Mouse (Mus musculus): Measurements from ENCODE around the gene Crtc1. TPM values are rescaled to one million over a fixed set of nuclear protein-coding genes. Genes with fewer than 3 reads are reported as not detected.

The Crtc1 gene
- total RNA-seq, 2 experiments from 2014 or later: 109 TPM

DNA sequence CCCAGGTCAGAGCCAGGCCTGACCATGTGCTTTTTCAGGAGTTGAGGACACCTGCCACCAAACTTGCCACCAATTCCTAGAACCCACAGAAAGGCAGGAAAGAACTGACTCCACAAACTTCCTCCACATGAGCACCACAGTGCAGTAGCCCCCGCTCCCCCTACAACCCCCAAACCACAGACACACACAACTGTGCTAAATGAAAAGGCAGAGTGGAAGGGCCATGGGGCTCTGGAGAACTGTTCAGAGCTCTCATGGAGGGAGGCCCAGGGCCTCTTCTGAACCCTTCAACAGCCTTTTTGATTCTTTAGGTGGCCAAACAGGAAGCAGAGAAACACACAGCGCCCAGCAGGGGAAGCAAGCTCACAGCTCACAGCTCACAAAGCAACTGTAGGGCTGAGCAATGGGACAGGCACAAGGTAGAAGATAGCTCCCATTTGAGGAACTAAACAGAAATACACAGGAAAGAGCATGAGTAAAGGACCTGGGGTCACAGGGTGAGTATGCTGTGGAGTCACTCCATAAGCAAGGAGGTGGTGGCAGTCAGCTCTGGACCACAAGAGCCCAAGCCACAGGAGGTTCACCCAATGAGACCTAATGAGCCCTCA is 13.0 kb downstream of the Crtc1 start:
- no peak for DNase-seq
- intact Hi-C loops (cut with DNase I): no loop called here

DNA sequence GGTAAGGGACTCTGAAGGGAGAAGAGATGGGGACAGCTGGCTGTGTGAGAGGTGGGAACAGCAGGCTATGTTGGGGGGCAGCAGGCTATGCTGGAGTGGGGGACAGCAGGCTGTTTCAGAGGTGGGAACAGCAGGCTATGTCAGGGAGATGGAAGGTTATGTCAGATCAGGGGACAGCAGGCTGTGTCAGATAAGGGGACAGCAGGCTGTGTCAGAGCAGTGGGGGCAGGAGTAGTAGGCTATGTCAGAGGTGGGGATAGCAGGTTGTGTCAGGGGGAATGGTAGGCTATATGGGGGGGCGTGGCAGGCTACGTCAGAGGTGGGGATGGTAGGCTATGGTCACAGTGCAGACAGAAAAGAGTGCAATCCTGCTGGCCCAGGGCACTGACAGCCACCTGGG is 16.7 kb downstream of the Crtc1 start:
- no peak for DNase-seq
- intact Hi-C loops (cut with DNase I): no loop called here

DNA sequence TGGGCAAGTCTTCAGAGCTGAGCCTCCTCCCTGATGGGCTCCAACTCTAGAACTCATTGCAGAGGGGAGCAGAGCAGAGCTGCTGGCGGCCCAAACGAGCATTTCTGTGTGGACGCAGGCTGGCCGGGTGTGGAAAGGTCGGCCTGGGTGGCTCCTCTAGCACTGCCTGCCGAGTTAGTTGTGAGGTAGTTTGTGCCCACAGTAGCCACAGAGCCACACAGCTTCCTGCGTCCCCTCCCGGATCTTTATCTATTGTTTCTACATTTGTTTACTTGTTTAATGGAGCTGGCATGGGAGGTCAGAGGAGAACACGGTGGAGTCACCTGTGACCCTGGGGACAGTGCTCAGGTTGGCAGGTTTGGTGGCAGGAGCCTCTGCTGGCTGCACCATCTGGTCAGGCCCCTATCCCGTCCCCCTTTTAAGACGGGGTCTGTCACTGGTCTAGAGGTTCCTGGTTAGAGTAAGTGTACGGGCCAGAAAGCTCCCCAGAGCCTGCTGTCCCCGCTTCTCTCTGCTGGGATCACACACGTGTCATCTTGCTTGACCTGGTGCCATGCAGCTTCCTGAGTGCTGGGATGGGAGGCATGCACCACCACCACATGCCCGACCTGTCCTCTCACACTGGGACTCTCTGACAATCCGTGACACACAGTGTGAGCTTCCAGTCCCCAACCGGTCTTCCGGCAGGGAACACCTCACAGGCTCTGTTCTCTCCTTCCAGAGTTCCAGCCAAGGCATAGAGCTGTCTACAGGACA is 17.9 kb downstream of the Crtc1 start:
- DNase-seq: no peak

DNA sequence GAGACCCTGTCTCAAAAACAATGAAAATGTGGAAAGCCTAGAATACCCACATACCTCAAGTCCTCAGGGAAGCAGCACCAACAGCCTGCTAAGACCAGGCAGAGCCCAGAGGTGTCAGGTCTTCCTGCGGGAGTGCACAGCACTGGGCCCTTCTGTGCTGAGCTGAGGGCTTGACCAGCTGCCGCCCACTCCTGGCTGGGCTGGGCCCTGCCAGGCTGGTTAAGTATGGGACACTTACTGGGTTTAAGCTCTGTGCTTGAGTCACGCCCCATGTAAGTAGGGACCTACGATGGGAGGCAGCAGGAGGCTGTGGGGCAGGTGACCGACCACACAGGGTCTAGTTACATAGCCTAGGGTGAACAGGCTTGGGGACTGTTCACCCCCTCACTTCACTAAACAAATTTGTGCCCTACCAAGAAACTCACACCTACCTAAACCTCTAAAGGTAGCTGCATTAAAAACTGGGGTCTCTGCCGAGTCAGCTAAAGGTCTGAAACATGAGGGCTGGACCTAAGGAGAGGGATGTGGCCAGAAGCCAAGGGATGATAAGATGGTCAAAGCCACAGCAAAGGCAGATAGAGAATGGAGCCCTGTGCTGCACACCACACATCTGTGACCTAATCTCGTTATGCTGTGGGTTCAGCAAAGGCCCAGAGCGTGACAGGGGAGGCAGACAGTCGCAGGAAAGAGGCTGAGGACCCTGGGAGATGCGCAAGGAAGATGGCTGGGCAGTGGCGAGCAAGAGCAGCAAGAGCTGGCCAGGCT is 19.3 kb downstream of the Crtc1 start:
- no peak for DNase-seq
- intact Hi-C loops (cut with DNase I): no loop called here

More for the DNA sequence above, 17.9 kb downstream of the Crtc1 start:
- intact Hi-C loops (cut with DNase I): no loop called here

DNA sequence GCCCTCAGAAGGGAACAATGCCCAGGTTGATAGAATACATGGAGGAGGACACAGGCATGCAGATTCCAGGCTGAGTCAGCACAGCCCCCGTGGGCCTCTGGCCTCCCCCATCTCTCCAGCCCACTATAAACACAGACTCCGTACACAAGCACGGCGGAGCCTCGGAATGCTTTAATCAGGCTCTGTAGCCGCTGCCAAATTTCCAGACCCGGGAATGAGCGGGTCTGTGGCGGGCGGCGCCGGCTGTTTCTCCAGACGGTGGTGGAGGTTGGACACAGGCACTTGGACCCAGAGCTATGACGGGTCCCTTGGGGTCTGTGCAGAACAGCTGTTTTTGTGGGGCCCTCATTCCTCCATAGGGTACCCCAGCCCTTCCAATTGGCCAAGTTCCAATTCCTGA is 20.4 kb downstream of the Crtc1 start:
- intact Hi-C loops (cut with DNase I): no loop called here
- peak; percentile 59 for DNase-seq

DNA sequence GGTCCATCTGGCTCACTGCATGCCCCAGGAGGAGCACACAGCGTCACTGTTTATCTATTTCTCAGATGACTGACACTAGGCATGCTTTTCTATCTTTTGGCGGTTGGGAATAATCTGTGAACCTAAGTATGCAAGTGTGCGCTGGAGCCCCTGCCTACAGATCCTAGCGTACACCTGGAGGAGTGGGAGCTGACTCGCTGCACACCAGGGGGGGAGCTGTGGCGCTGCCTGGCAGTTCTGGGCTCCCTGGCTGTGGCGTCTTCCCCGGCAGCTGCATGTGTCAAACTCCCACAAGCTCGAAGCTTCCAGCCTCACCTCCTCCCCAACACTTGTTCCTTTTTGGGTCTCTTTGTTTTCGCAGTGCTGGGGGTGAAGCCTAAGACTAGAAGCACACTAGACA is 21.5 kb downstream of the Crtc1 start:
- DNase-seq: no peak
- intact Hi-C loops (cut with DNase I): no loop called here

DNA sequence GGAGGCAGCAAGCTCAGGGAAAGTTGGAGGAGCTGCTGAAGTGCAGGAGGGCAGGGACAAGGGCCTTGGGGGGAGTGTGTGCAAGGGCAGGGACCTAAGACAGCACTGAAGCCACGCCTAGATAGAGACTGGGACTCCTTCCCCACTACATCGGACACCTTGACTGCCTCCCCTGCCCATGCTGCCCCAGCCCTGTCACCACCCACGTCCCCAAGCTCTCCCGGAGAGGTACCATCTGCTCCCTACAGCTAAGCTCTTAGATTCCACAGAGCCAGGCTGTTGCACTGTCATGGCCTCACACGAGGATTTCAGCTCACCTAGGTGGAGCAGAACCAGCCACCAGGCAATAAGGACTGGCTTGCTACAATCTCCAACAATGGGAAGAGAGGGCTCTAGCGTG is 22.4 kb downstream of the Crtc1 start:
- intact Hi-C loops (cut with DNase I): no loop called here
- no peak for DNase-seq

DNA sequence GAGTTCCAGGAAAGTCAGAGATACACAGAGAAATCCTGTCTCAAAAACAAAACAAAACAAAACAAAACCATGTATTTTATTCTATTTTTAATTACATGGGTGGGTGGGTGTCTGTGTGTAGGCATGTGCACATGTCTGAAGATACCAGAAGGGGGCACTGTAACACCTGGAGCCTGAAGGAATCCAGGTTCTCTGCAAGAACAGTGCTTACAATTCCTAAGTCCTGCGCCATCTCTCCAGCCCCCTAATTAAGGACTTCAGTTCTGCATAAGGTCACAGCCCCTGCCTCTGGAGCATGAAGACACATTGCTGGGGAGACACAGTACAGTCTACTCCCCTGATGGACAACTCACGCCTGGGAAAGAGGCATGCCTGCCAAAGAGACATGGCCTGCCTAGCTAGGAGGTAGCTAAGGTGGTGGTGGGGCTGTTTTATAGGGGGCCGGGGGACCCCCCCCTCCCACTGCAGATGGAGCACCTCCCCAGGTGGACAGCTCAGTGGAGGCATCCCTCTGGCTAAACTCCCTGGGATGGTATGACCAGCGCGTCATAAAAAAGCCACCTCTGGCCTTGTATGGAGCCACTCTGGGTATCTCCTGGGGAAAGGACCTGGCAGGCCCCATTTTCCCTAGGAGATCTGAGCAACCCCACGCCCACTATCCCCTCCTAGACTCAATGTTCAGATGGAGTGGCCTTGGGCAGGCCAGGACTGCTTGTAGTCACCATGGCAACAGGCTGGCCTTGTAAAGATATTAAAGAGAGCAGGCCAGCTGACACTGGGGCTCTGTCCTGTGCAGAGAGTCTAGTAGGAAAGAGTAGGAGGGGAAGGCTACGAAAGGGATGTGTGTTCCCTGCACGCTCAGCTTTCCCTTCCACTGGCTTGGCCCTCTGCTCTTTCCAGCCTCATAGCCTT is 23.6 kb downstream of the Crtc1 start:
- peak; percentile 40 for DNase-seq
- intact Hi-C loops (cut with DNase I): no loop called here

DNA sequence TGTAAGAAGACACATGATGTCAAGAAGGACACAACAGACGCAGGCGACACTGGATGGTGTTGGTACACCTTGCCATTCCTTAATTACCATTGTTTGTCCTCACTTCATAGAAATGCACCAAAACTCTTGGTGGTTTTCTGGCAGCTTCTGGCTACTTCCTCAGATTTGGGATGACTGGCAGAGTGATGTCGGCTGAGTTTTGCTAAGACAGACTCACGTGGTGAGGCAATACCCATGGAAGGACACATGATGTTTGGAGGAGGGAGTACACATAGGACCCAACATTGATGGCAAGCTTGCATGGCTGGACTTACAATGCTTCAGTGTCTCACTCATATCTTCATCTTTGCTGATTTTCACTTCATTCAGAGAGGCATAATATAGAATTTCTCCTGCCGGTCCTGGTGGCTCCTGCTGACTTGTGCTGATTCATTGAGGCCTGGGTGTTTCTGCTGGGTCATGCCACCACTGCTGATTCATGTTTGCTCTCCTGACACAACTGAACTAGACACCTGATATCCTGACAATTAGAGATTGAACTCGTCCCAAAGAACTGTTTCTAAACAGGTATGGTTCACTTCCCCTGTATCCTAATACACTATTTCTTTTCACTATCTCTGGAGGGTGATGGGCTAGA is 25.0 kb downstream of the Crtc1 start:
- no peak for DNase-seq
- intact Hi-C loops (cut with DNase I): no loop called here

DNA sequence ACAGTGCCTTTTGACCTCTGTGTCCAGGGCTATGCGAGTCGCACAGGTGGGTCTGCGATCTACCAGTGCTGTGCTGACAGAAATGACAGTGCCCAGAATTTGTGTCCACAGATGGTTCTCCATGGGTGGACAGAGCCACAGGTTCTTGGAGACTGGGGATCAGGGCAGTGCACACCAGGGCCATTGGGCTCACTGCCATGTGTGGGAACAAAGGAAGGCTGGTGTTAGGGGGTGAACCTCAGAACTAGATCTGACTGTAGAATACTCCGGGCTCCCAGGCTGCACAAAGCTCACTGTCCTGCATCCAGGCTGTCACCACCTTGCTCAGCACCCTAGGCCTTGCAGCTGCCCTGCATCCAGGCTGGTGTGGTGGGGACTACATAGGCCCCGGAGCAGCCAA is 29.1 kb downstream of the Crtc1 start:
- no peak for DNase-seq
- intact Hi-C loops (cut with DNase I): no loop called here

DNA sequence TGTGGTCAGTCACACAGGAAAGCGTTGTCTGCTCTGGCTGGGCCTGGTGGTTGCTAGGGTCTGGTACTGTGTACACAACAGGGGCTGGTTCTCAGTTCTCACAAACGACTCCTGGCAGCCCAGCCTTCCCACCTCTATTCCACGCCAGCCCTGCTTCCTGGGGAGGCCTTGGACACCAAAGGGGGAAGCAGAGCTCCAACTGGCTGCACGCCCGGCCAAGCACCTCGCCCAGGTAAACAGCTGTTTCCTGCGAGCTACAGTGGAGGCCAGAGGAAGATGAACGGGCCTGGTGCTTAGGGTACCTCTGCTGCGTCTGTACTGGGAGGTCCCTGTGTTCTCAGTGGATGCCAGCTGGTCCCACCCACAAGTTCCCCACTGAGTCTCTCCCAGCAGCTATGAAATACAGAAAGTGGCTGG is 29.9 kb downstream of the Crtc1 start:
- intact Hi-C loops (cut with DNase I): no loop called here
- peak; percentile 37 for DNase-seq

DNA sequence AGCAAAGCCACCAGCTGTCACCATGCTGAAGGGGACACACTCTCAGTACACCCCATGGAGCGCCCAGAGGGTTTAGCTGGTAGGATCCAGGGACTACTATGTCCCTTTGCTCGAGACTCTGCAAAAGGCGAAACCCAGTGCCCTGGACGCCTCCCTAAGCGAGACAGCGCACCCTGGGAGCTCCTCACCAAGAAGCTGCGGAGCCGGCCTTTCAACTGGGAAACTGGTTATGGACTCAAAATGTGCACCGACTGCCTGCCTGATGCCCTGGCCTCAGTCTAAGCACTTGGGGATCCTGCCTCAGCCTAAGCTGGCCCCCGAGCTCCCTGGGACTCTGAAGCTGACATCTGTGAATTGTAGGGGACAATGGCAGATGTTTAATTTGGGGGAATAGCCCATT is 30.4 kb downstream of the Crtc1 start:
- intact Hi-C loops (cut with DNase I): no loop called here
- no peak for DNase-seq

DNA sequence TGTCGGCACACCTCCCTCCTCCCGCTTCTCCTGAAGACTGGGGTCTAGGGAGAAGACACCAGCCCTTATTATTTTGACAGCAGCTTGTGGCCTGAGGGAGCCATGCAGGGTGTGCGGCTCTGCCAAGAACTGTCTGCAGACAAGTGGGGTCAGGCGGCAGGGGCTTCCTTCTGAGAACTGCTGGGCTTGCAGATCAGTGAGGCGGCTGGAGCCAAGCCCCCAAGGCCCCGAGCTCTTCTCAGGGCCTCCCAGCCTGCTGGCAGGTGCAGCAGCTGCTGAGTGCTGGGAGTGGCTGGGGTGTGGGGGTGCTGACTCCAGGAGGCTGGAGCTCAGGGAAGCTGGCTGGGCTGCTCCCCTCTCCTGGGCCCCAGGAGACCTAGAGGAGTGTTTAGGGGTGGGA is 31.1 kb downstream of the Crtc1 start:
- intact Hi-C loops (cut with DNase I): no loop called here

DNA sequence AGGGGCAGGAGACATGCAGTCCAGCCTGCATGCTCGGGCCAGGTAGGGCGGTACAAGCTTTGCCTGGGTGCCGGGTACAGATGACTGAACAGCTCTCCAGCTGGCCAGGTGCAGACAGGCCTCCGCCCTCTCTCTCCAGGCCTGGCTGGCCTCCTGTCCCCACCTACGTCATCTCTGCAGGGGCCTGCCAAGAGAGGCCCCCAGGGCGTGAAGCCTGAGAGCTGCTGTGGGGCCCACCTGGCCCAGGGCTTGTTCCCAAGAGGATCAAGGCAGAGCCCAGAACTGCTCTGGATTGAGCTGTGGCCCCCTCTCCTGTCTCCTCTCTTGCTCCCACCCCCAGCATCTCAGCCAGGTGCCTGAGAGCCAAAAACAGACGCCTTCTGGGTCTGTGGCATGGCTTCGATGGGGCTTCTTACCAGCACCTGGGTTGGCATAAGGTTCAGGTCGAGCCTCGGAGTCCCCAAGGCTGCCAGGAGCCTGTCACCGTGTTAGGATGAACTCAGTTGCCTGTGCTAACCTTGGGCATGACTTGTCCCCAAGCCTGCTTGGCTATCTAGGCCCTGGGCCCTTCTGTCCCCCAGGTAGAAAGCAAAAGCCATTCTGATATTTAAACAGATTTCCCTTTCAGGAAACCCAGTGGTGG is 32.8 kb downstream of the Crtc1 start:
- intact Hi-C loops (cut with DNase I): no loop called here
- DNase-seq: no peak

More for the DNA sequence above, 31.1 kb downstream of the Crtc1 start:
- peak; percentile 81 for DNase-seq

DNA sequence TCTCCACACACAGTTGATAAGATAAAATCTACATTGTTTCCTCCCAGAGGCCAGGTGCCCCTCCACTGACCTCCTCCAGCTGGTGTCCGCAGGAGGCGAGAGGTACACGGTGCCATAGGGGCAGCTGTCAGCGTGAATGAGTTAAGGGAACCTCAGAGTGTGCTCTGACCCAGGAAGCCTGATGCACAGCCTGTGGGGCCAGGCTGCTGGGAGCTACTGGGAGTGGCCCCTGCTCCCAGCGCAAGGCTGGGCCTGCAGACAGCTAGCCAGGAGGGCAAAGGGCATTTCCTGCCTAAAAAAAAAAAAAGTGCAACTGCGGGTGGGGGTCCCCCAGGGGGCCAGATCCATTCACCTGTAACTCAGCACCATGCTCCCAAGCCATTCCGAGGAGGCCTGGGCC is 34.2 kb downstream of the Crtc1 start:
- intact Hi-C loops (cut with DNase I): no loop called here
- DNase-seq: no peak

DNA sequence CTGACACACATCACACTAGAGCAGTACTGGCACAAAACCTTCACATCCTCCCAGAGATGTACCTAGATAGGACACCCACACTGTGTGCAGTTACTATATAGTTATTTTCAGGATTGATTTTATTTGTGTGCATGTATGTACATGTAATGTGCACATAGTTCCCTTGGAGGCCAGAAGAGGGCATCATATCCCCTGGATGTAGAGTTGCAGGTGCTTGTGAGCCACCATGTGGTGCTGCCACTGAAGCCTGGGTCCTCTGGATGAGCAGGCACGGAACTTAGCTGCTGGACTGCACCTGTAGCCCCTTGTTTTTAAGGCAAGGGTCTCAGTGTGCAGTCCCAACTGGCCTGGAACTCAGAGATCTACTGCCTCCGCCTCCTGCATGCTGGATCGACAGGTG is 35.2 kb downstream of the Crtc1 start:
- no peak for DNase-seq
- intact Hi-C loops (cut with DNase I): no loop called here

DNA sequence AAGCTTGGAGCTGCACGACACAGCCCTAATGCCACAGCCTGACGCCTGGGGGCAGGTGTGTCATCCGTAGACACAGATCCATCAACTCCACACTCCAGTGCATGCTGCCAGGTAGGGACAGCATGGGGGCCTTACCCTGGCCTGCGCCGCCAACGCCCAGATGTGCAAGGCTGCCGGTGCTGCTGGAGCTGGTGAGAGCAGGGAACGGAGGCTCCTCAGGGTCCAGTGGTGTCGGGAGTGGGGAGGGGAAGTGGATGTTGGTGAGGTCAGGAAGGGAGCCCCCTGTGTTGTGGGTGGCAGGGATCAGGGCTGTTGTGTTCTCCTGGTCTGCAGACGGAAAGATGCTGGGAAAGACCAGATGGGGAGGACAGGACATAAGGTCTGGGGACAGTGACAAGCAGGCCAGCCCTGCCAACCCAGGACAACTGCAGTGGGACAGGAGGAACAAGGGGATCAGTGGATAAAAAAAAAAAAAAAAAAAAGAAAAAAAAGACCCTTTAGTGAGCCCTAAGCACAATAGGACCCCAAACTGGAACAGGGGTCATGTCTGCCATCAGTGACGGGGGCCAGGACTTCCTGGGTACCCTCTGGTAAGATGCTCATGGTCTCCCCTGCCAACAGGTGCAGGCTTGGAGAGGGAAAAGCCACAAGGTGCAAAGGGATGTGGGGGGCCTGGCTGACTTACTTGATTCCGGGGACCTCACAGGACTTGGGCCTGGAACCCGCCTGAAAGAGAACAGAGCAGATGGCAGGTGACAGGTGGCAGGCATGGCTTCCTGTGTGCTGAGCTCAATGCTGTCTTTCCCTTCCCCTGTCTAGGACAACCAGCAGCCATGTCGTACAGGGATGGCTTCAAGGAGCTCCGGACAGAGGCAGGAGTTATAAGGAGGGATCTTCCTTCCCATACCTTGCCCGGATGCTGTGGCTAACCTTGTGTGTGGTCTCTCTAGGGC is 41.5 kb downstream of the Crtc1 start:
- peak; percentile 42 for DNase-seq
- intact Hi-C loops (cut with DNase I): no loop called here

DNA sequence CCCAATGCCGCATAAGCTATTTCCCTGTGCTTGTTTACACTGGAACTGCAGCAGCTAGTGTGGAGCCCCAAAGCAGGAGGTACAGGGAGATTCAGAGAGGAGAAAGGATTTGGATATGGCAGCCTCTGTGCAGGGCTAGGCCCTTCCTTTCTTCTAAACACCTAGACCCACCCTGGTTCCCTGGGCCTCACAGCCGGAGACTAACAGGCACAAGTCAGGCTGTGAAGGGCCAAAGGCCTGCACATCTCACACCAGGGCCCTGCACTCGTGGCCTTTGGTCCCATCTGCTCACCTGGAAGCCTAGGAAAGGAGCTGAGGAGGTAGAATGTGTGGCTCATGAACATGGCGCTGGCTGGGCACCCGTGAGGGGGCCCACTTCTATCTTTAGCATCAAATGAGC is 43.2 kb downstream of the Crtc1 start:
- intact Hi-C loops (cut with DNase I): no loop called here
- DNase-seq: no peak

DNA sequence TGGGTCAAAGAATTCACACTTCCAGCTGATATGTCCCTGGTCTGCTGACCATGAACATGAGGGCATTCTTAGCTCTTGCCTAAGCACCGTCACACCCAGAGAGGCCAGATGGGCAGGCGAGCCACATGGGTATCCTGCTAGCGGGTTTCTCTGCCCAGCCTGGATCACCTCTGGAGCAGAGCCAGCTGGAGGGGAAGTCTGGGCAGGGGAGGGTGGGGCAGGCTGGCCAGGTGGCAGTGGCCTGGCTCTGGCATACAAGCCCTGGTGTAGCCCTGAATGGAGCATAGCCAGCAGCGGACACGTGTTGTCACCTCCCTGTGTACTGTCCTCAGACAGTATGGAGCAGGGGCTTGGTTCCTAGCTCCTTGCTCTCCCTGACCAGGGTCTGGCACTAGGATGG is 43.7 kb downstream of the Crtc1 start:
- peak; percentile 93 for DNase-seq
- intact Hi-C loops (cut with DNase I): no loop called here
